Mouse (Mus musculus) brain, embryonic 14.5 days (tissue): Measurements from ENCODE around the gene Siah2.

ENCODE experiments used
- CTCF ChIP-seq: fragments of 200-500 bp; IDR thresholded peaks from 2 replicates; pipeline ENCODE4 v1.5.1; 2012; ENCODE audit warnings: inconsistent platforms, mild to moderate bottlenecking, moderate library complexity, borderline replicate concordance; ENCODE audit not compliant: insufficient read depth, insufficient read length; ENCODE audit errors: extremely low read depth
- POLR2A ChIP-seq: fragments of 200-500 bp; IDR thresholded peaks from 2 replicates; pipeline ENCODE4 v1.6.1; 2012; ENCODE audit warnings: mild to moderate bottlenecking, inconsistent platforms, borderline replicate concordance; ENCODE audit not compliant: poor library complexity, insufficient read depth, insufficient read length, severe bottlenecking; ENCODE audit errors: extremely low read depth

GRCm38 (mm10) chr3:58727601-58728000, 35.4 kb upstream of the Siah2 start:
- TF ChIP-seq POLR2A (no peak), CTCF (no peak)
